Mouse (Mus musculus) limb, embryonic 12.5 days (tissue): ENCODE measurements at regions not wholly inside any gene's neighbourhood (a gene's known extent, or its start where the extent isn't known, plus 50 kb on each side); places are given as distances from the start of the nearest gene placed in this dataset.

Experiments
- ATAC-seq: fragments of 200-750 bp; cut with Nextera tagmentation; 2 replicates; pipeline ENCODE4 v1.8.0; 2017; ENCODE audit warnings: low read depth, moderate TSS enrichment; ENCODE audit not compliant: insufficient number of reproducible peaks, insufficient read depth, low FRiP score, low TSS enrichment
- H3K27ac ChIP-seq: fragments of 300-500 bp; sonication (generic); 2 replicates; pipeline ENCODE4 v1.5.1; 2016; ENCODE audit warnings: mild to moderate bottlenecking, moderate library complexity
- H3K27me3 ChIP-seq: fragments of 300-500 bp; sonication (generic); 2 replicates; pipeline ENCODE4 v1.6.1; 2016; ENCODE audit warnings: mild to moderate bottlenecking, moderate library complexity
- H3K36me3 ChIP-seq: fragments of 300-500 bp; sonication (generic); 2 replicates; pipeline ENCODE4 v1.6.1; 2016; ENCODE audit warnings: mild to moderate bottlenecking, moderate library complexity
- H3K4me1 ChIP-seq: fragments of 300-500 bp; sonication (generic); replicated peaks from 2 replicates; pipeline ENCODE4 v1.6.1; 2016
- H3K4me2 ChIP-seq: fragments of 300-500 bp; sonication (generic); 2 replicates; pipeline ENCODE4 v1.6.1; 2016; ENCODE audit warnings: mild to moderate bottlenecking, moderate library complexity
- H3K4me3 ChIP-seq: fragments of 300-500 bp; sonication (generic); replicated peaks from 2 replicates; pipeline ENCODE4 v1.5.1; 2016; ENCODE audit warnings: mild to moderate bottlenecking
- H3K9ac ChIP-seq: fragments of 300-500 bp; sonication (generic); replicated peaks from 2 replicates; pipeline ENCODE4 v1.6.1; 2016; ENCODE audit warnings: mild to moderate bottlenecking, moderate library complexity
- H3K9me3 ChIP-seq: fragments of 300-500 bp; sonication (generic); 2 replicates; pipeline ENCODE4 v1.6.1; 2016; ENCODE audit warnings: mild to moderate bottlenecking, moderate library complexity
- WGBS: fragments of 180-500 bp; shearing (Covaris S2); methylation state at CpG from one replicate; pipeline ENCODE4 v1.1.7; 2016; 5-methylcytosine and 5-hydroxymethylcytosine counted together

DNA sequence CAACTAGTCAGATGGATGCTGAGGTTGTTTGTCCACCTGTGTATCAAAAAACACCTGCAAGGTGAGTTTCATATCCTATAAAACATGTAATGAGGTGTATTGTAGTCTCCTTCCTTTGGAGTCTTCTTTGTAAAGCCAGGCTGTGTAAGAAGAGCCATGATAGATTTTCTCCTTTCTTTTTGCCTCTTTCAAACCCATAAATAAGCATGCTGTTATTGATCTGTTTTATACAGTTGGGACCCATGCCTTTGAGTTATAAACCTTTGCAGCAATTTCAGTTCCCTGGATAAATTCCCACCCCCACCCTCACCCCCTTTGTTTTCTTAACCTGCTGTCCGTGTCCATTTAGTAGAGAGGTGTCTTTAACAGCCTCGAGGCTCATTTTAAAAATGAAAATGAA is 131.0 kb upstream of the Rgs17 start:
- H3K9ac ChIP-seq: no peak overlapping the region
- H3K4me3 ChIP-seq: no peak overlapping the region
- no peaks in the 10 kb centered on the region for H3K9me3 ChIP-seq
- H3K27me3 ChIP-seq: no peaks in the 10 kb centered on the region
- ATAC-seq: no peak
- H3K36me3 ChIP-seq: no peaks in the 10 kb centered on the region
- WGBS: 73% methylated on average over 2 of the region's 2 CpGs
- H3K4me2 ChIP-seq: no peak overlapping the region
- no peaks in the 10 kb centered on the region for H3K4me1 ChIP-seq
- H3K27ac ChIP-seq: no peak overlapping the region

DNA sequence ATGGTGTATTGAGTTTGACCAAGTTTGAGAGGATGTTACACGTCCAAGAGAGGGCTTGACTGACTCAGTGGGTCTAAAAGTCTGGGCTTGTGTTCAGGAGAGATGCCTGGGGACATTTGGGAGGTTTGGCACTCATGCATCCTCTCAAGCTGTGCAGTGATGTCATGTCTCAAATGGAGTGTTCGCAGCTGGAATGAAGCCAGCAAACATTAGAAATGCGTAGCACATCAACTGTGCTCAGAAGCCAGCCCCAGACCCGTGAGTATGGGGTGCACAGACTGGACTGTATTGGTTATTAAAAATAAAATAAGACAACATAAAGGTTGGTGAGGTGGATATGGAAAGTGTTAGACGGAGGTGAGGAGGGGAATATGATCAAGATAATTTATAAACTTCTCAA is 121.2 kb upstream of the Rgs17 start:
- ATAC-seq: no peak
- H3K4me2 ChIP-seq: no peak overlapping the region
- no peaks in the 10 kb centered on the region for H3K27me3 ChIP-seq
- WGBS: 74% methylated on average over 5 of the region's 5 CpGs
- H3K4me3 ChIP-seq: no peak overlapping the region
- H3K9ac ChIP-seq: no peak overlapping the region
- no peaks in the 10 kb centered on the region for H3K4me1 ChIP-seq
- no peaks in the 10 kb centered on the region for H3K36me3 ChIP-seq
- H3K27ac ChIP-seq: no peak overlapping the region
- no peaks in the 10 kb centered on the region for H3K9me3 ChIP-seq

DNA sequence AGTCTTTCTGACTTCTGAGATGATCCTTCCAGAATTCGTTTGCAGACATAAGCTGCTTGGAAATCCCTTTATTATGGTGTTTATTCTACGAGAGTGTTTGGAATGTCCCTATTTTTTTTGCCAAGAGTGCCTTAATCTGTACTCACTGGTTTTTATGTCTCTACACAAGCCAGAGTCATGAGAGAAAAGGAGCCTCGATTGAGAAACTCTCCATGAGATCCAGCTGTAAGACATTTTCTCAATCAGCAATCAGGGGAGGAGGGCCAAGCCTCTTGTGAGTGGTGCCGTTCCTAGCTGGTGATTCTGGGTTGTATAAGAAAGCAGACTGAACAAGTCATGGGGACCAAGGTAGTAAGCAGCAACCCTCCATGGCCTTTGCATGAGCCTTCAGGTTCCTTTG is 117.6 kb upstream of the Rgs17 start:
- H3K4me1 ChIP-seq: no peaks in the 10 kb centered on the region
- 73% methylated on average over 4 of the region's 4 CpGs for WGBS
- no peak overlapping the region for H3K9ac ChIP-seq
- H3K36me3 ChIP-seq: no peaks in the 10 kb centered on the region
- ATAC-seq: no peak
- no peak overlapping the region for H3K27ac ChIP-seq
- H3K4me3 ChIP-seq: no peak overlapping the region
- no peaks in the 10 kb centered on the region for H3K27me3 ChIP-seq
- H3K4me2 ChIP-seq: no peak overlapping the region
- H3K9me3 ChIP-seq: no peaks in the 10 kb centered on the region

DNA sequence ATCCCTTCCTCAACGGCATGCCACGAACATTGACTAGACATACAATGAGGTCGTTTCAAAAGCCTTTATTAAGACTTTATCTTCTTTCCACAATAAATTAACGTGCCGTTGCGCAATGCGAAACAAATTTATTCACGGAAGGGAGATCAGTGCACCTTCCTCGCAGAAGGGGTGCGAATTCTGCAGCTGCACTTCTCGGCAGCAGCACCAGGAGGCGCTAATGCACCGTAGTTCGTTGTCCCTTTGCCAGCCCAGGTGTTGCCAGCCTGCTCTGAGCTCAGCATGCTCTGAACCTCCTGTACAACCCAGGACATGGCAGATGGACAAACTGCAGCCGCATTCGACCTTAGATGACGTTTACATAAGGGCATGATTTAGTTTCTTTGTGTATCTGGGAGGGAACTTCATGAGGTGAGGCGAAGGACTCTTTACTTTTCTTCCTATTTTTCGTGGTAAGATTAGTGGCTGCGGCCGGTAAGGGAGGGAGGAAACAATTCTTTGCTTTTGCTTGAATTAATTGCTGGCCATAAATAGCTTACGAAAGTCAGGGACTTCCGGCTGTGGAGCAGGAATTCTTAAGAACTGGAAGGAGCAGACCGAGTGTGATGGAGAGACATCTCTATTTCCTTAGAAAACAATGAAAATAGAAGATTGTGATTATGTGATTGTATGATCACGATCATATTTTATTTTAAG is 113.7 kb upstream of the Rgs17 start:
- no peaks in the 10 kb centered on the region for H3K9me3 ChIP-seq
- H3K4me1 ChIP-seq: no peaks in the 10 kb centered on the region
- no peak overlapping the region for H3K4me3 ChIP-seq
- peak; percentile 47; the same call in 1 of the 2 replicates for ATAC-seq
- no peak overlapping the region for H3K9ac ChIP-seq
- H3K36me3 ChIP-seq: no peaks in the 10 kb centered on the region
- no peaks in the 10 kb centered on the region; the same call in 1 of the 2 replicates for H3K27me3 ChIP-seq
- peak overlapping the region; percentile 40 for H3K4me2 ChIP-seq
- WGBS: 20% methylated on average over 25 of the region's 25 CpGs
- H3K27ac ChIP-seq: no peak overlapping the region

DNA sequence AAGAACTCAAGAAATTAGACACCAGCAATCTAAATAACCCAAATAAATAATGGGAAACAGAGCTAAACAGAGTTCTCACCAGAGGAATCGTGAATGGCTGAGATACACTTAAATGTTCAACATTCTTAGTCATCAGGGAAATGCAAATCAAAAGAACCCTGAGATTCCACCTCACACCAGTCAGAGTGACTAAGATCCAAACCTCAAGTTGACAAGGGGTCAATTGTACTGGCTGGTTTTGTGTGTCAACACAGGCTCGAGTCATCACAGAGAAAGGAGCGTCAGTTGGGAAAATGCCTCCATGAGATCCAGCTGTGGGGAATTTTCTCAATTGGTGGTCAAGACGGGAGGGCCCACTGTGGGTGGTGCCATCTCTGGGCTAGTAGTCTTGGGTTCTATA is 110.3 kb upstream of the Rgs17 start:
- Histone ChIP-seq H3K36me3 (no peaks in the 10 kb centered on the region), H3K4me2 (no peak overlapping the region), H3K9ac (no peak overlapping the region), H3K9me3 (no peaks in the 10 kb centered on the region), H3K27me3 (no peaks in the 10 kb centered on the region; the same call in 1 of the 2 replicates), H3K4me3 (no peak overlapping the region), H3K4me1 (no peaks in the 10 kb centered on the region), H3K27ac (no peak overlapping the region)
- 73% methylated on average over 4 of the region's 4 CpGs for WGBS
- ATAC-seq: no peak

DNA sequence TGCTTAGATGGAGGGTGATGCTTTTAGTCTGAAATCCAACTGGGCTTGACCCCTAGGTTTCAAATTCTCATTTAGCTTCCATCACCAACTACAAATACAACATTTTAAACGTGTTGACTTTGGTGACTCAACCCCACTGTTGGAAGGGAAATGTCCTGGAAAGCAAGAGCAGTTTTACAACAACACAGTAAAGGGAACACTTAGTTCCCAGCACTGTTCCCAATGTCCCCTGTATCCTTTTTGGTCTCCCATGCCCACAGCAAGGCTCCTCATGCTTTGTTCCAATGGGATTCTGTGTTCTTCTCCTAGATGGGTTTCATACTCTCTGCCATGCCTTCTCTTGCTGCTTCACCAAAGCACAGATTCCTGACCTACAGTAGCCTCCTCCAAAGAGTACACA is 105.4 kb upstream of the Rgs17 start:
- no peaks in the 10 kb centered on the region for H3K4me1 ChIP-seq
- WGBS: 44% methylated on average over 1 of the region's 1 CpGs
- H3K9me3 ChIP-seq: no peaks in the 10 kb centered on the region; the same call in 1 of the 2 replicates
- H3K27ac ChIP-seq: no peak overlapping the region
- no peak overlapping the region for H3K9ac ChIP-seq
- ATAC-seq: no peak
- no peak overlapping the region for H3K4me3 ChIP-seq
- no peaks in the 10 kb centered on the region for H3K36me3 ChIP-seq
- no peaks in the 10 kb centered on the region for H3K27me3 ChIP-seq
- H3K4me2 ChIP-seq: no peak overlapping the region

DNA sequence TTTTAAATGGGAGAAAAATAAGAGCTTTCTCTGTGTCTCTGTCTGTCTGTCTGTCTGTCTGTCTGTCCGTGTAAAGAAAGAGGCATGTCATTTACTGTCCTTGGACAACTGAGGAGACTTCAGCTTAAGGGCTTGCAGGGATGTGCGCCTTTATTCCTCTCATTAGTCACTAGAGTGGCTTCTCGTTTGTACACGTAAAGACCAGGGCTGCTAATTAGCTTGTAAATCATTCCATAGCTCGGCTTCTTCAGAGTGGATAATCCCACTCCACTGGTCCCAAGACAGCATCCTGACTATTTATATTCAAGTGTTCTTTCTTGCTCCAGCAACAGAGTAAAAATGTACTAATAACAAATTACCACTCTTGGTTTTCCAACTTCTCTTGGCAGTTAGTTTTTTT is 104.1 kb upstream of the Rgs17 start:
- Histone ChIP-seq H3K27me3 (no peaks in the 10 kb centered on the region), H3K36me3 (no peaks in the 10 kb centered on the region), H3K4me1 (no peaks in the 10 kb centered on the region), H3K4me2 (no peak overlapping the region), H3K9me3 (no peaks in the 10 kb centered on the region; the same call in 1 of the 2 replicates), H3K27ac (no peak overlapping the region), H3K4me3 (no peak overlapping the region), H3K9ac (no peak overlapping the region)
- 34% methylated on average over 5 of the region's 5 CpGs for WGBS
- ATAC-seq: no peak

DNA sequence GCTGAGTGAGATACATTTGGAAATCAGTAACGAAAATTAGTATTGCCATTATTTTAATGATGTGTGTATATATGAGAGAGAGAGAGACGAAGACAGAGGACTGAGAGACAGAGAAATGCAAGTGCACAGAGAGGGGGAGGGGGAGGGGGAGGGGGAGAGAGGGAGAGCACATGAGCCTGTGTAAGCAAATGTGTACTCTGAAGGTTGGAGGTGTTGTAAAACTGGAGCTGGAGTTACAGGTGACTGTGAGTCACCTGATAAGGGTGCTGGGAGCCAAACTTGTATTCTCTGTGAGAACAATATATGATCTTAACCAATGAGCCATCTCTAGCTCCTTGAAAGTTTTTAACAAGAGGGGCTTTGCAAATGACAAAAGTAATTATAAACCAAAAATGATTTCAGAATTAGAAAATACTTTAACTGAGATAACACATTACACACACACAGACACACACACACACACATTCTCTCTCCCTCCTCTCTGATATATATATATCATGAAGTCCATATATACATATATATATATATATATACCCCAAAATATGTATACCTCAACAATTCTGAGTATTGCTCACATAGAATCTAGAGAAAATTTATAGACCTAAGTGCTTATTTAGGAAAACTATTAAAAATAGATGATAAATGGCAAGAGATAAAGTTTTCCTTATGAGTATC is 100.5 kb upstream of the Rgs17 start:
- H3K9me3 ChIP-seq: no peaks in the 10 kb centered on the region; the same call in 1 of the 2 replicates
- H3K4me1 ChIP-seq: no peaks in the 10 kb centered on the region
- ATAC-seq: no peak
- 75% methylated on average over 2 of the region's 2 CpGs for WGBS
- no peaks in the 10 kb centered on the region for H3K27me3 ChIP-seq
- H3K27ac ChIP-seq: no peak overlapping the region
- no peak overlapping the region for H3K4me2 ChIP-seq
- no peak overlapping the region for H3K4me3 ChIP-seq
- H3K36me3 ChIP-seq: no peaks in the 10 kb centered on the region
- H3K9ac ChIP-seq: no peak overlapping the region

DNA sequence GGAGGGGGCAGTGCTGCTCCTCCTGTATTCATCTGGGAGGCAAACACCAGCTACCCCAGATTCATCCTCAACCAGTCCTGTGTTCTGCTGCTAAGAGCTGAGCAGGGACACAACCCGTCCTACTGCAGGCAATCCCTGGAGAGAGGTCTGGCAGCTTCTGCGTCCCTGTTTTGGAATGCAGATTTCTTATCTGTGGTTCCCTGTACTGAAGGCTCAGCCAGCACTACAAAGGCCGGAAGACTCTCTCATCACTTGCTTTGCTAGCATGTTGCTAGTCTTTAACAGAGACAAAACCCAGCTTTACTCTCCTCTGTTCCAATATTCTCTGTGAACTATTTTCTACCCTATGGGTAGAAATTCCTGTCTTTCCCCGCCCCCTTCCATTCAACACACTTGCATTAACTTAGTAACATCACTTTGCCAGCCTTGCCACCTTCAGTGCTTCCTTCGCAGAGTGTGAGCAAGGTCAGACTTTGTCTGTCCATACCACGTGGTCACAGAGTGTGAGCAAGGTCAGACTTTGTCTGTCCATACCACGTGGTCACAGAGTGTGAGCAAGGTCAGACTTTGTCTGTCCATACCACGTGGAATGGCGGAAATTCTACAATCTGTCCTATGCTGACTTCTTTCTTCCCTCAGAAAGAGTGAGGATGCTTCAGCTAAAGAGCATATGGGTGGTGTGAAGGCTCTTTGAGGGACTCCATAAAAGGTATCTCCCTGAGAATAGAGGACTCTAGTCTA is 98.9 kb upstream of the Rgs17 start:
- H3K4me3 ChIP-seq: no peak overlapping the region
- H3K27me3 ChIP-seq: no peaks in the 10 kb centered on the region
- WGBS: 52% methylated on average over 9 of the region's 9 CpGs
- H3K9me3 ChIP-seq: no peaks in the 10 kb centered on the region; the same call in 1 of the 2 replicates
- no peak overlapping the region for H3K27ac ChIP-seq
- no peak for ATAC-seq
- H3K4me2 ChIP-seq: no peak overlapping the region
- H3K36me3 ChIP-seq: no peaks in the 10 kb centered on the region
- H3K4me1 ChIP-seq: no peaks in the 10 kb centered on the region
- H3K9ac ChIP-seq: no peak overlapping the region

DNA sequence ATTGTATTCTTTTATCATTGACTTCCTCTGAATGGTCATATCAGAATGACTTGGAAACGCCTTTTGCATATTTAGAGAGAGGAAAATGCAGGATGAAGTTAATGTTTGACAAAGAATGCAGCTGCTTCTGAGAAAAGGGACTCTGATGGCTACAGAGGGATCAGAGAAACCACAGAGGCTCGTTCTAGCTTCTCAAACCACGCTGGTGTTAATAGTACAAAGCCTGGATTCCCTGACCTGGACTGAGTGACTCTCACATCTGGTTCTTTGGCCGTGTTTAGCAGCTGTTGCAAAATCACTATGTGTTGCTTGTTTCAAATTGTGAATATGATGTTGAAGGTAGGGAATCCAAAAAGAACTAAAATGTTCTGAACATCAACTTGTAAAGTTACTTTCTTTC is 91.5 kb upstream of the Rgs17 start:
- WGBS: 71% methylated on average over 4 of the region's 4 CpGs
- no peak overlapping the region for H3K27ac ChIP-seq
- H3K36me3 ChIP-seq: no peaks in the 10 kb centered on the region
- H3K4me2 ChIP-seq: no peak overlapping the region
- no peaks in the 10 kb centered on the region for H3K27me3 ChIP-seq
- no peak overlapping the region for H3K9ac ChIP-seq
- no peak for ATAC-seq
- H3K4me1 ChIP-seq: no peaks in the 10 kb centered on the region
- H3K4me3 ChIP-seq: no peak overlapping the region
- no peaks in the 10 kb centered on the region for H3K9me3 ChIP-seq

DNA sequence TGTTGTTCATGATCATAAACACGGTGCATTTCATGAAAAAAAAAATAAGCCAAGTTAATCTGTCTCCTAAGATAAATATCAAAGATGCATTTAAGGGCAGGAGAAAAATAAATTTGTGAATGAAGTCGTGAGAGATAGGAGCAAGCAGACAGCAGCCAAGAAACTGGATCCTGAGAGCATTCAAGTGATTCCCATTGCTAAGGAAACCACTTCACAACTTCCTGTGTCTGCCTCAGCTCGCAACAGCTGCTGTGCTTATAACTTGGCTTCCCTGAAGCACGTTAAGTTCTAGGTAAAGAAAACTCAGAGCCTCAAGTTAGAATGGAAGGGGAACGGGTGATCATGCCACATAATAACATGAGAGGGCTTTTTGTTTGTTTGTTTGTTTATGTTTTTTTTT is 89.3 kb upstream of the Rgs17 start:
- Histone ChIP-seq H3K27me3 (no peaks in the 10 kb centered on the region), H3K4me3 (no peak overlapping the region), H3K9me3 (no peaks in the 10 kb centered on the region), H3K9ac (no peak overlapping the region), H3K36me3 (no peaks in the 10 kb centered on the region), H3K4me1 (no peaks in the 10 kb centered on the region), H3K4me2 (no peak overlapping the region), H3K27ac (no peak overlapping the region)
- no peak for ATAC-seq
- WGBS: 57% methylated on average over 5 of the region's 5 CpGs
